Mouse (Mus musculus) liver, postnatal 0 days (tissue): ENCODE measurements around the gene Ccdc24. TPM values are rescaled to one million over a fixed set of nuclear protein-coding genes. Genes with fewer than 3 reads are reported as not detected.

Experiments used
- ATAC-seq: fragments of 200-750 bp; cut with Nextera tagmentation; 2 replicates; pipeline ENCODE4 v1.8.0; 2017; ENCODE audit warnings: mild to moderate bottlenecking, moderate library complexity
- DNase-seq: peaks from one replicate; pipeline ENCODE4 v3.0.0-alpha.2; 2016
- H3K27ac ChIP-seq: fragments of 300-500 bp; sonication (generic); 2 replicates; pipeline ENCODE4 v1.5.1; 2014; ENCODE audit warnings: antibody characterized with exemption, moderate library complexity, mild to moderate bottlenecking, low read depth
- H3K27me3 ChIP-seq: fragments of 300-500 bp; sonication (generic); 2 replicates; pipeline ENCODE4 v1.6.1; 2014; ENCODE audit warnings: low read length, control low read depth, mixed read lengths; ENCODE audit not compliant: insufficient read depth
- H3K36me3 ChIP-seq: fragments of 300-500 bp; sonication (generic); replicated peaks from 2 replicates; pipeline ENCODE4 v1.6.1; 2014; ENCODE audit warnings: mild to moderate bottlenecking, control low read depth, low read length, moderate library complexity, mixed read lengths; ENCODE audit not compliant: insufficient read depth
- H3K4me1 ChIP-seq: fragments of 300-500 bp; sonication (generic); 2 replicates; pipeline ENCODE4 v1.6.1; 2014; ENCODE audit warnings: antibody characterized with exemption, mild to moderate bottlenecking, control low read depth; ENCODE audit not compliant: insufficient read depth
- H3K4me2 ChIP-seq: fragments of 300-500 bp; sonication (generic); 2 replicates; pipeline ENCODE4 v1.6.1; 2014; ENCODE audit warnings: low read depth, mild to moderate bottlenecking, low read length, moderate library complexity, mixed read lengths
- H3K4me3 ChIP-seq: fragments of 300-500 bp; sonication (generic); 2 replicates; pipeline ENCODE4 v1.5.1; 2014; ENCODE audit warnings: low read depth, low read length
- H3K9ac ChIP-seq: fragments of 300-500 bp; sonication (generic); replicated peaks from 2 replicates; pipeline ENCODE4 v1.6.1; 2014; ENCODE audit warnings: mild to moderate bottlenecking, moderate library complexity
- H3K9me3 ChIP-seq: fragments of 300-500 bp; sonication (generic); 2 replicates; pipeline ENCODE4 v1.6.1; 2016; ENCODE audit warnings: mild to moderate bottlenecking, control low read depth, low read length, mixed read lengths
- CTCF ChIP-seq: sonication (generic); IDR thresholded peaks from 2 replicates; pipeline ENCODE4 v1.5.1; 2016; ENCODE audit warnings: antibody characterized with exemption, low read depth
- EP300 ChIP-seq: IDR thresholded peaks from 2 replicates; pipeline ENCODE4 v1.6.1; 2016; ENCODE audit warnings: antibody characterized with exemption, low read depth, mild to moderate bottlenecking
- WGBS: fragments of 180-500 bp; shearing (Covaris S2); extraction: QIAGEN DNeasy Blood & Tissue Kit; methylation state at CpG from one replicate; pipeline ENCODE4 v1.1.7; 2014; ENCODE audit not compliant: insufficient replicate concordance; 5-methylcytosine and 5-hydroxymethylcytosine counted together
- polyA plus RNA-seq: library from polyadenylated mRNA; unstranded; fragments of >200 nt; fragmentation: Nextera tagmentation; extraction: Ambion mirVana; gene quantifications from 2 replicates; pipeline ENCODE4 v1.2.1, GENCODE M21; 2015

Gene Ccdc24
- polyA plus RNA-seq, 1 experiment from 2014 or later: 0.34 TPM

GRCm38 (mm10) chr4:117858794-117859193 is 13.6 kb downstream of the Ccdc24 start:
- Histone ChIP-seq H3K4me3 (no peak overlapping the region), H3K4me1 (peaks cover 2% of the 10 kb centered on the region; the same call in 1 of the 2 replicates), H3K27ac (no peak overlapping the region), H3K9ac (no peak overlapping the region), H3K27me3 (no peaks in the 10 kb centered on the region), H3K36me3 (peaks cover 58% of the 10 kb centered on the region), H3K9me3 (no peaks in the 10 kb centered on the region), H3K4me2 (no peak overlapping the region)
- peak; percentile 73 for ATAC-seq
- peak; percentile 83 for DNase-seq
- no peak for TF ChIP-seq EP300
- TF ChIP-seq CTCF: peak; percentile 88
- WGBS: 76% methylated on average over 3 of the region's 3 CpGs

GRCm38 (mm10) chr4:117855146-117855545 is 17.2 kb downstream of the Ccdc24 start:
- Histone ChIP-seq H3K36me3 (peaks cover 42% of the 10 kb centered on the region), H3K9me3 (no peaks in the 10 kb centered on the region), H3K4me3 (no peak overlapping the region), H3K9ac (no peak overlapping the region), H3K4me1 (peaks cover 5% of the 10 kb centered on the region; the same call in 1 of the 2 replicates), H3K4me2 (no peak overlapping the region), H3K27me3 (no peaks in the 10 kb centered on the region), H3K27ac (no peak overlapping the region)
- no peak for TF ChIP-seq EP300
- TF ChIP-seq CTCF: no peak
- WGBS: 86% methylated on average over 9 of the region's 9 CpGs
- no peak for DNase-seq
- no peak for ATAC-seq

- Histone ChIP-seq H3K4me3 (no peak overlapping the region), H3K27me3 (no peaks in the 10 kb centered on the region), H3K27ac (no peak overlapping the region), H3K9me3 (no peaks in the 10 kb centered on the region), H3K9ac (no peak overlapping the region), H3K4me1 (peaks cover 3% of the 10 kb centered on the region; the same call in 1 of the 2 replicates), H3K4me2 (no peak overlapping the region), H3K36me3 (peaks cover 27% of the 10 kb centered on the region)
- TF ChIP-seq CTCF (no peak), EP300 (no peak)
- ATAC-seq (no peak), DNase-seq (no peak)
- WGBS: 86% methylated on average over 10 of the region's 10 CpGs
These were observed 20.0 kb downstream of the Ccdc24 start for GRCm38 (mm10) chr4:117852152-117852868.

GRCm38 (mm10) chr4:117850871-117851270 is 21.5 kb downstream of the Ccdc24 start:
- Histone ChIP-seq H3K4me3 (no peak overlapping the region), H3K9ac (no peak overlapping the region), H3K4me2 (no peak overlapping the region), H3K9me3 (no peaks in the 10 kb centered on the region), H3K4me1 (peaks cover 3% of the 10 kb centered on the region; the same call in 1 of the 2 replicates), H3K27ac (no peak overlapping the region), H3K36me3 (peaks cover 25% of the 10 kb centered on the region), H3K27me3 (no peaks in the 10 kb centered on the region)
- DNase-seq: no peak
- WGBS: 81% methylated on average over 7 of the region's 7 CpGs
- ATAC-seq: no peak
- no peak for TF ChIP-seq EP300

- H3K4me3 ChIP-seq: no peak overlapping the region
- no peaks in the 10 kb centered on the region for H3K27me3 ChIP-seq
- H3K9me3 ChIP-seq: no peaks in the 10 kb centered on the region
- TF ChIP-seq EP300: no peak
- DNase-seq (no peak), ATAC-seq (no peak)
- peaks cover 27% of the 10 kb centered on the region for H3K36me3 ChIP-seq
- H3K4me2 ChIP-seq: no peak overlapping the region
- H3K27ac ChIP-seq: no peak overlapping the region
- 89% methylated on average over 7 of the region's 7 CpGs for WGBS
- H3K4me1 ChIP-seq: peaks cover 3% of the 10 kb centered on the region; the same call in 1 of the 2 replicates
- no peak overlapping the region for H3K9ac ChIP-seq
These were observed 22.2 kb downstream of the Ccdc24 start for GRCm38 (mm10) chr4:117850176-117850575.

- Histone ChIP-seq H3K4me3 (no peak overlapping the region), H3K9ac (no peak overlapping the region), H3K36me3 (peaks cover 32% of the 10 kb centered on the region), H3K4me2 (no peak overlapping the region), H3K4me1 (peaks cover 3% of the 10 kb centered on the region; the same call in 1 of the 2 replicates), H3K27ac (no peak overlapping the region), H3K27me3 (no peaks in the 10 kb centered on the region), H3K9me3 (no peaks in the 10 kb centered on the region)
- no peak for TF ChIP-seq EP300
- TF ChIP-seq CTCF: no peak
- DNase-seq (no peak), ATAC-seq (no peak)
- 77% methylated on average over 5 of the region's 5 CpGs for WGBS
These were observed 22.9 kb downstream of the Ccdc24 start for GRCm38 (mm10) chr4:117849506-117849905.
